Mouse (Mus musculus) thymus, postnatal 14 days (tissue): ENCODE measurements at regions not wholly inside any gene's neighbourhood (a gene's known extent, or its start where the extent isn't known, plus 50 kb on each side); places are given as distances from the start of the nearest gene placed in this dataset.

Experiments
- DNase-seq: peaks from one replicate; pipeline ENCODE4 v3.0.0; 2021

DNA sequence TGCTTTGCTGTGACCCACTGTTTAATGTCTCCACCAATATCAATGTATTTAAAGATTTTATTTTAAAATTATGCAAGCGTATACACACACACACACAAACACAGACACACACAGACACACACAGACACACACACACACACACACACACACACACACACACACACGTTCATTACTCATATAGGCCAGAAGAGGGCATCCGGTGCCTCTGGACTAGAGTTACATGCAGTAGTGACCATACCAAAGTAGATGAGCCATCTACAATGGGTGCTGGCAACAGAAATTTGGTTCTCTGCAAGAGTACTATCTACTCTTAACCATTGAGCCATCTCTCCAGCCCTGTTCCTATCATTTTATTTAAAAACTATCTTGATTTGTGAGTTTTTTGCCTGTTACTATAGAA, 130.2 kb upstream of the Fstl4 start:
- DNase-seq = no peak

DNA sequence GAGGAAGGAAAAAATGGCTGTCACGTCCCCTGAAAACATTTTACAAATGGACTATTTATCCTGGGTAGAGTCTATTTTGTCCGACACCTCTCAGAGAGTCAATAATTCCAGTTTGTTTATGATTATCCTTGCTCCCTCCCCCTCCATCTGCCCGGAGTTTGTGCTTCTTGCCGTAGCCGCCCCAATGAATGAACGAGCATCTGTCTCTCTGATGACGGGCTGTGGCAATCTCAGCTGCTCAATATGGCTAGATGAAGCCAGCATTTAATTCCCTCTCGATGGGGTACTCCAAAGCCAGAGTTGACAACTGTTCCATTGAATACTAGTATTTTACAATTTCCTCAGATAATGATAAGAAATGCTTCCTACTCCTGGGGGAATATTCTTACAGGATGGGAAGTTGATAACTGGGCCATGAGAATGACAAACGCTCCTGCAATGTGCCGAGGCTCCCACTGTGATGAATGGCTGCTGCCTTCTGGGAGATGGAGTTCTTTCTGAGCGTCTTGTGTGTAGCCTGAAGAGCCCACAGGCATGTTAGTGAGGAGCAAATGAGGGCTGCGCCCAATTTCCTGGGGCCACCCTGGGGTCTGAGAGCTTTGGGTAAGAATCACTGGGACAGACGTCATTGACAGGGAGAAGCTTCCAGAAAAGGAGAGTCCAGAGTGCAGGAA, 128.6 kb upstream of the Fstl4 start:
- DNase-seq = no peak

DNA sequence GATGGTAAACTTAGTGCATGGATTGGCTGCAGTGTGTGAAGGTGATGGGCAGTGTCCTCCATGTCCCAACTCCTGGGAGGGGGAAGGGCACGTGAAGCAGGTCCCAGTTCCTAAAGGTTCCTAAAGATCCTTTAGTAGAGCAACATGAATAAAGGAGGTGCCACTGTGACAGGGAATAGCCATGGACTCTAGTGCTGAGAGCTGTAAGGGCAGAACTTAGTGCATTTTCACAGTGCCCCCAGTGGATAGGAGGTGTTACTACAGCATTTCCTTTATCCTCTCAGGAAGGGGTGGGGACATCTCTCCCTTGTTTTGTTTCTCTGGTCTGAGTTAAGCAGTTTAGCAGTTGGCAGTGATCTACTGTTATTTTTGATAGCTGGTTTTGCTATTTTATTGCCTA, 125.5 kb upstream of the Fstl4 start:
- peak; percentile 6 for DNase-seq

DNA sequence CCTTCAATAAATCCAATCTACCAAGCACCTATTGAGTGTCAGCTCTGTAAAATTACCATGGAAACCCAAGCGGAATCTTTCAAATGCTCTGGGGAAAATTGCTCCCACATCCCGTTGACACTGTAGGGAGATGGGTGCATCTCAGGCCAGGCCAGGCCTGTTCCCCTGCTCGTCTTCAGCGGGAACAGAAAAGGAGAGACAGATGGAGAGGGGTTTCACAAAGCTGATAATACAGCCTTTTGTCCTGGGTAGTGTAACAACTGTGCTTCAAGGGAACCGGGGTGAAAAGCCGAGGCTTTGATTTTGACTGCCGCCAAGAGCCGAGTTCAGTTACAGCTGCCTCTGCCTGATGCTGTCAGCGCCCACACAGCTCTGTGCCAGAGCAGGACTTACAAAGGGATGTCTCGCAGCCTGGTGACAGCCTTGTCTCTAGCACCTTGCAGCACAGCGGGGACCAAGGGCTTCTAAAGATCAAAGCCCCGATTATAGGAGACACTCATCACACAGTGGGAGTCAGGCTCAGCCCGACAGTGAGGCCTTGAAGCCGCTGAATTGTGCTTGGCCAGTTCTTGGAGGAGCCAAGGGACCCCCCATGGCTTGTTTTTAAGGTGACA, 122.6 kb upstream of the Fstl4 start:
- DNase-seq = no peak

- no peak for DNase-seq
Observed at GRCm38 (mm10) chr11:52644081-52644768, 120.2 kb upstream of the Fstl4 start.

DNA sequence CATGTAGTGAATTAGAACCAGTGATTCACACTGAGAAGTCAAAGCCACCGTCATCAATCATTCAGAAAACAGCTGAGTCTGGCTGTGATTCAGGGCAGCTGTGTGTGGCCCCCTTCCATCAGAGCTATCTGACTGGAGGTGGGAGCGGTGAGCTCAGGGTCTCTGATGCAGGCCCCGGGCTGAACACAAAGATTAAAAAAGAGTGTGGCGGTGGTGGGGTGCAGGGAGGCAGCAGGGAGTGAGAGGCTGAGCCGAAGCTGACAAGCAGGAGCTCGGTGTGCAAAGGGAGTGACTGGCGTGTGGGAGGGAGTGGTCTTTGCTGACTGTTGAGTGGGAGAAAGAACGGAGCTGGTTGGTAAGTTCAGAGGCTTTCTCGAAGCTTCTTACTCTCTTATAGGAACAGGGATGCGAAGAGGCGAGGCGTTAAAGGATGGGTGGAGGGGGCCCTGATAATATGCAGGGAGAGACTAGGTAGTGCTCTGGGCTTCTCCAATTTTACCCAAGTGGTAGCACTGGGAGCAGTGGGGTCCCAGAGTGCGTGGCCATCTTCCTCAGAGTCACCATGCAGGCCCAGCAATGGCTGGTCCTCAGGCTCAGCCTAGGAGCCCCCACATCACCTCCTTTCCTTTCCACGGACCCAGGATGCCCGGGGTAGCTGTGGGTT, 116.1 kb upstream of the Fstl4 start:
- no peak for DNase-seq

- no peak for DNase-seq
Observed at GRCm38 (mm10) chr11:52648849-52649400, 115.5 kb upstream of the Fstl4 start.

GRCm38 (mm10) chr11:52654640-52655039, 109.8 kb upstream of the Fstl4 start:
- no peak for DNase-seq

GRCm38 (mm10) chr11:52655720-52656474, 108.5 kb upstream of the Fstl4 start:
- no peak for DNase-seq

- DNase-seq = no peak
Observed at GRCm38 (mm10) chr11:52661234-52661633, 103.2 kb upstream of the Fstl4 start.

DNA sequence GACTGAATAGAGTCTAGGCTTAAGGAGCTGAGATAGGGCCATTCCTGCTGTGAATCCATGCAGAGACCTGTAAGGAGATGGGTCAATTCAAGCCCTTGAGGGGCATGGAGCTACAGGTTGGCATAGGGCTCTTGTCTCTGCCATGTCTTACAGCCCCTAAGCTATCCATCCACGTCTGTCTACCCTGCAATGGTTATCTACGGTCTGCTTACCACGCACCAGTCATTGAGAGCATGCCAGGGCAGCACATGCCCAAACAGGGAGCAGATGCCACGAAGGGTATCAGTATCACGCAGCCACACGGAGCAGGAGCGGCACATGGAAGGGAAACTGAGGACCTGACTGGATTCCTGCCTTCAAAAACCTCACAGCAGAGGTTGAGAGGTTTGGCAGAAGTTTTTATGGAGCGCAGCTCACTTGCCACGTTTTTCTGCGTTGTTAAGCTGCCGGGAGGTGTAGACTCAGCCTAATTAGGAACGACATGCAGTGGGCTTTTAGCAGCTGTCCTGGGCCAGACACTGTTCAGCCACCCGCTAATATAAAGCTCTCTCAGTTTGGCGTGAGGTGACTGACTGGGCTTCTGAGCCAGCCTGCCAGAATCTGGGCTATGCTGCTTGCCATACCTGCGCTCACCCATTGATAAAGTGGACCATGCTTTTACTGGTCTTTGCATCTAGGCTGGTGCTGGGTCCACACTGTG, 102.4 kb upstream of the Fstl4 start:
- DNase-seq = no peak

- no peak for DNase-seq
Observed at GRCm38 (mm10) chr11:52665343-52665742, 99.1 kb upstream of the Fstl4 start.

GRCm38 (mm10) chr11:52675022-52675421, 89.4 kb upstream of the Fstl4 start:
- no peak for DNase-seq

GRCm38 (mm10) chr11:52678259-52678658, 86.2 kb upstream of the Fstl4 start:
- DNase-seq = no peak

DNA sequence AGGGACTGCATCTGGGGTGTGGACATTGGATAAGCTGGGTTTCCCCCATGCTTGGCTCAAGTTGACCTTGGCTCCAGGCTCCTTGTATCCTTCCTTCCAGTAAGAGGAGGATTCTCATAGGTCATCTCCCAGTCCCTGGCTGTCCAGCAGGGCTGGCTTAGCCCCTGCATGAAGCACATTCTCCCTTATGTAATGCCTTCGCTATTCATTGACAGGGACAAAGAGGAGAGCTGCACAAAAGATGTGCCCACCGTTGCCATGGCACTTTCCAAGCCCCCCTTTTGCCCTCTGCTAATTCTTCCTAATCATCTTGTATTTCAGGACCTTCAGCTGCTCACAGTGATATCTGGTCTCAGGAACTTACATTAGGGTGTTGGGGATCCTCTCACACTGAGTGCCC, 79.0 kb upstream of the Fstl4 start:
- DNase-seq = no peak

DNA sequence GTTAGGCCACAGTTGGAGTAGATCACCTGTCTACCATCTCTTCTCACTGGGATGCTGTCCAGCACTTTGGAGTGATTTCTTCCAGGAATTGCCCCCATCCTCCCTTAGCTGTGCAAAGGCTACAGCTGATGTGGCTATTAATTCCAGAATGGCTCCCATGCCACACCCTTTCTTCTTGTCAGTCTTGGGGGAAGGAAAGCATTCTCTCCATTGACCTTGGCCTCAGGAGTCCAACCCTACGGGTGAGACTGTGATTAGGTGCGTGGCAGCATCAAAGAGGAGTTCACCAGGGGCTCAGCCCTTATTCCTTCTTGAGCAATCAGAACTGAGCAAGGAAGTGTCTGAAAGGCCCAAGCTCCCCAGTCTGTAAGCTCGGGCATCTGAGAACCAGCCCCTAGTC, 71.7 kb upstream of the Fstl4 start:
- DNase-seq = no peak

DNA sequence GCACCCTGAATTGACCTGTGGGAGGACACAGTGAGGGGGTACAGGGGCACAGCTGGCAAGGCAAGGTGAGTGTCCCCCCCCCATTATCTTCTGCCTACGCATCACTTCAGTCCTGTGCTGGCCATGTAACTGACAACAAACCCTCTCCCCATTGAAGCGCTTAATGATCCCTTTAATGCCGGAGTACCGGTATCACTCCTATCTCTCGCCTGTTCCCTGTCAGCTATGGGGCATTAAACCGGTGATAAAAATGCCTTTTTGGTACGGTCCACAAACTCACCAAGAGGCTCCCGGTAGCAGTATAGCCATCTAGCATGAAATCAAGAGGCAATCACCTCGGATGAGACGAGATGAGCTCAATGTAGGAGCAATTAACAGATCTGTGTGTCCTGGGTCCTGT, 62.8 kb upstream of the Fstl4 start:
- no peak for DNase-seq

DNA sequence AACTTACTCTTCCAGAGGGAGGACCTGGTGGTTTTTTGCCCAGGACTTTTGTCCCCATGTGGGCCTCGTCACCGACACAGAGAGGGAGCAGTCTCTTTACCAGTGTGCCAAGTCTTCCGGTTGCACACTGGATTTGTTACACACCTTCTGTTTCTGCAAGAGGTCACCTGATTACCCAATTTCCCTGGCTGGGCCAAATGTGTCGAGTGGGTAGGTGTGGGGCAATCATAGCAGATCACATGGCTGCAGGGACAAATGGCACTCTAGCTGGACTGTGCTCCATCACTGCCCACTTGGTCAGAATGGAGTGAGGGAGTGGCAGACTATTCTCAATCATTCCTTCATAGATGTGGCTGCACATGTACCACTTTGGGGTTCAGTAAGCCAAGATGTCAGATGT, 61.0 kb upstream of the Fstl4 start:
- no peak for DNase-seq
